Mouse (Mus musculus) liver, adult 2 months (tissue): ENCODE measurements at regions not wholly inside any gene's neighbourhood (a gene's known extent, or its start where the extent isn't known, plus 50 kb on each side); places are given as distances from the start of the nearest gene placed in this dataset.

ENCODE experiments used
- CTCF ChIP-seq: fragments of 200-500 bp; IDR thresholded peaks from 2 replicates; pipeline ENCODE4 v1.5.1; 2011; ENCODE audit warnings: low read depth, low read length, control low read depth
- POLR2A ChIP-seq: fragments of 200-500 bp; IDR thresholded peaks from 2 replicates; pipeline ENCODE4 v1.6.1; 2011; ENCODE audit warnings: low read length, control low read depth; ENCODE audit not compliant: insufficient read depth; ENCODE audit errors: extremely low read depth

- TF ChIP-seq CTCF (no peak), POLR2A (no peak)
Measured at GRCm38 (mm10) chr3:17811290-17811689, 136.9 kb upstream of the Cypt12 start.
